Mouse (Mus musculus): ENCODE data around the gene Psmd3.

Gene Psmd3

DNA sequence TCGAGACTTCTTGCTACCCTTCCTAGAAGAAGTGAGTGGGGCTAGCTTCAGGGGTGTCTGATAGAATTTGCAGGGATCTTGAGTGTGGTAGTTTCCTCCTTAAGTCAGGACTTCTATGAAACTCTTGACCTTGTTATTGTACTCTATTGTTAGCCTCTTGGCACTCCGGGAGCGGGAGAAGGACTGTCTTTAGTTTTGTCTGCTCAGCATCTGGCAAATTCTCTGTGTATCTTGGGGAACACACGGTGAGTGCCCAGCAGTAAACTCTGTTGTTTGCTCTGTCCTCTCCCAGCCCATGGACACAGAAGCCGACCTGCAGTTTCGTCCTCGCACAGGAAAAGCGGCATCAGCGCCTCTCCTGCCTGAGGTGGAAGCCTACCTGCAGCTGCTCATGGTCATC is 3.3 kb downstream of the Psmd3 start:
- in situ Hi-C loops (cut with MboI; ENCODE audit: unreplicated experiment in 2 of 2), result no loop called here

DNA sequence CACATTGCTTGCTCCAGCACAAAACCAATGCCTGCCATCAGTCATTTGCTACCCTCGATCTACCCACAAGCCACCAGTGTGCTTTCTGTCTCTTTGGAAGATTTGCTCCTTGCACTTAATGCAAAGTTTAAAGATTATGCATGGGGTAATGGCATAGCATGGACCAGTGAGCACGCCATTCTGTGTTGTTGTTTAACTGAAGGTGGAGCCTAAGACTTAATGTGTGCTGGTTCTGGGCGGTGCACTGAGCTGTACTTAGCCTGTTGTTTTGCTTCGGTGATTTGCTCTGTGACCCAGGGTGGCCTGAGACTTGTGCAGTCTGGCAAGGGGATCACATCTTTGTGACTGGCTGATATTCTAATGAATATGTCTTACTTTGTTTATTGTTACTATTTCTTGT is 4.6 kb downstream of the Psmd3 start:
- in situ Hi-C loops (cut with MboI; ENCODE audit: unreplicated experiment in 2 of 2), result no loop called here

DNA sequence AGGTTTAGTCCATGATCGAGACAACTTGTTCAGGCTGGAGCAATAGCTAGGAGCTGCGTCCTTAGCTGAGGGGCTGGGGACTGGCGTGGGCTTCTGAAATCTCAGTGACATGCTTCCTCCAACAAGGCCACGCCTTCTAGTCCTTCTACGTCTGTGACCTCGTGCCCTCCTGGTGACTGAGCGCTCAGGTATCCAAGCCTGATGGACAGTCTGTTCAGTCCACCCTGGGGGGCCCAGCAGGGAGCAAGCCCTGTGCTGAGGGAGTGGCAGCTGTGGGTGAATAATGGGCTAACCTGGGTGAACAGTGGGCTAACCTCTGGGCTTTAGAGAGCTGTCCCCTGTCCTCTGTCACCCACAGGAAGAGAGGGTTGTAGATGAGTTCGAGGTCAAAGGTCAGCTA is 5.7 kb downstream of the Psmd3 start:
- in situ Hi-C loops (cut with MboI; ENCODE audit: unreplicated experiment in 2 of 2), result no loop called here

DNA sequence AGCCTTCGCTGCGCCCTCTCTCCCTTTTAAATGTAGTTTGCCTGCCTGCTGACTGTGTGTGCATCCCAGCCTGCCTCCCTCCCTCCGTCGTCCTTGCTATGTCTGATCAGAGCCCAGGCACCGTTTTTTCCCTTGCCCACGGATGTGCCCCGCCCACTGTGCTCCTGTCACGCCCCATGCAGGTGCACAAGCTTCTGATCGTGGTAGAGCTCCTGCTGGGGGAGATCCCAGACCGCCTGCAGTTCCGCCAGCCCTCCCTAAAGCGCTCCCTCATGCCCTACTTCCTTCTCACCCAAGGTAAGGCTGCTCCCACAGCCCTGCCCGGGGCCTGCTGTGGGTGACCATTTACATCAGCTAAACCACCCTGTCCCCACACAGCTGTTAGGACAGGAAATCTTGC is 10.8 kb downstream of the Psmd3 start:
- in situ Hi-C loops (cut with MboI; ENCODE audit: unreplicated experiment in 2 of 2), result no loop called here

DNA sequence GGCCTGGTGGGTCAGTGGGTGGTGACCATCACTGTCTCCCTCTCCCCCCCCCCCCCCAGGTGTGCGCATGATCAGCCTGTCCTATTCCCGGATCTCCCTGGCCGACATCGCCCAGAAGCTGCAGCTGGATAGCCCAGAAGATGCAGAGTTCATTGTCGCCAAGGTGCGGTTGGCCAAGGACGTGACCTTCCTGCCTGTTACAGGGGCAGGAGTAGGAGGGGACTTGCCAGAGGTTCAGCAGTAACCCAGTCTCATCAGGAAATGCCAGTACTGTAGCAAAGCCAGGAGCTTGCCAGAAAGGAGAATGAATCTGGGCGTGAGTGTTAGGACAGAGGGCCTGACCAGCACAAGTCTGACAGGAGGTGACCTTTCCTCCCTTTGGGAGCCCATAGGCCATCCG is 11.4 kb downstream of the Psmd3 start:
- in situ Hi-C loops (cut with MboI; ENCODE audit: unreplicated experiment in 2 of 2), result no loop called here

DNA sequence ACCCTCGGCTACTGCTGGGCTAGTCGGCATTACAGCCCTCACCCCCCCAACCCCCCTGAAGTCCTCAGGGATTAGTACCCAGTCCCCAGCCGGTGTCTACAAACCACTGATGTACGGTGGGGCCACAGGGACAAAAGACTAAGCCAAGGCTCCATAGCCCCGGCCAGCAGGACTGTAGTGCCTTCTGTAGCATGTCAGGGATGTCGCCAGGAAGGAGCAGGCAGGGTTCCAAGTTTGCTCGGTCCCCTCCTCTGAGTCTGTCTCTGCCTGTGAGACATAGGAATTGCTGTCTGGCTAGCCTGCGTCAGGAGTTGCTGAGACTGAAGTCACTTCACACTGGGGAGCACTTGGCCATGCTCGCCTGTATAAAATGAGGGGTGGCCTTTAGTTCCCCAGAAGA is 11.9 kb downstream of the Psmd3 start:
- in situ Hi-C loops (cut with MboI; ENCODE audit: unreplicated experiment in 2 of 2), result no loop called here

DNA sequence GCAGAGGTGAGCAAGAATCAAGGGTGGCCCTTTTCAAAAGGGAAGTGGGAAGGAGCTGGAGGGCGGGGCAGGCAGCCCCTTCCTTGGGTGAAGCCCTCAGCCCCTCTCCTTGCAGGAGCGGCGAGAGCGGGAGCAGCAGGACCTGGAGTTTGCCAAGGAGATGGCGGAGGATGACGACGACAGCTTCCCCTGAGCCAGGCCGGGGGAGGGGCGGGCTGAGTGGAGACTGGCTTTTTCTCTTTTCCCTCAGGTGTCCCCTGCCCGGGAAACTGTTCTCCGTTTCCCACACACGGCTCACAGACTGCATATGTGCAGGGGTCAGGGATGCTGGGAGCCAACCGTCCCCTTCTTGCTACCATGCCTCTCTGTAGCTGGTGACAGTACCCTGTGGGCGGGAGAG is 13.1 kb downstream of the Psmd3 start:
- in situ Hi-C loops (cut with MboI; ENCODE audit: unreplicated experiment in 2 of 2), result loop anchor here in 1 of 2 experiments (5.0 kb wide), 1 partner anchor 217 kb away; no protein-coding TSS in a partner anchor

DNA sequence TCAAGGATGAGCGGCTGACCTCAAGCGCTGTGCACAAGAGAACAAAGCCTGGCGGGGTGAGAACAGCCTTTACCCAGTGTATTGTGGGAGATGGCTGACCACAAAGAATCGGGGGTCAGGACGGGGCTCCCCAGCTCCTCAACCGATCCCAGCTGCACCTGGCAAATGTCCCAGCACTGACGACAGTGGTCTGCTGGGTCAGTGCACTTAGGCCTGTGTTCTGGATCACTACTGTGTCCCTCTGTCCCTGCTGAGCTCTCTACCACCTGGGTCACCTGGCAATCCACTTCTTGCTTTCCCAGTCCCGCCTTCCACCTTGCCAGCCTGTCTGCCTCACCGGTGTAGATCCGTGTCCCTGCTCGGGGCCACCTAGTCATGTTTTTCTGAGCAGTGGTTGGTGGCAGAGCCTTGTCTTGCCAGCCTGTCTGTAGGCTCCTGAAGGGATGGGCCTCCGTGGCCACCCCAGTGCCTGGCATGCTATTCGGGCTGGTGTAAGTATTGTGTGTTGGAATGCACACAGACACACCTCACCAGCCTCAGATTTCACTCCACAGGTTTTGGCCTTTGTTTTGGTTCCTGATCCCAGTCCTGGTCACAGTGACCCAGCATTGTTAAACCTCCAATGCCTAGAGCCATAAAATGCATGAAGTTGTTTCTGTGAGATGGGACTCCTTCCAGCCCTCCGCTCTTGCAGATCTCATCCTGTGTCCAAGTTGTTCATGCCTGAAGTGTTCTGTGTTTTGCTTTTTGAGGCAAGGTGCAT is 14.3 kb downstream of the Psmd3 start:
- in situ Hi-C loops (cut with MboI; ENCODE audit: unreplicated experiment in 2 of 2), result loop anchor here in 1 of 2 experiments (5.0 kb wide), 1 partner anchor 216 kb away; no protein-coding TSS in a partner anchor

DNA sequence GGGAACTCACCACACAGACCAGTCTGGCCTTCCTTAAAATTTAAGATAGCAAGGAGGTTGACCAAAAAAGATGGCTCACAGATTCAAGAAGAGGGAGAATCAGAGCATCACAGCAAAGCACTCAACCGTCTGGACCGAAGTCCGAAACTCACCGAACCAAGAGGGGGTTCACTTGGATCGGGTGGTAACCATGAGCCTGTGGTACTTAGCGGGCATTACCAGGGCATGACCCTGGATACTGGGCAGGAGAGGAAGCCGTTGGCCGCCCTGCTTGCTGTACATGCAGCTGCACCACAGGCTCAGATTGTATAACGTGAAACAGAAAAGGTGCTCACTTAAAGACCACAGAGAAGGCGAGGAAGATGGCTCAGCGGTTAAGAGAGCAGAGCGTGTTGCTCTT is 14.9 kb downstream of the Psmd3 start:
- in situ Hi-C loops (cut with MboI; ENCODE audit: unreplicated experiment in 2 of 2), result loop anchor here in 1 of 2 experiments (5.0 kb wide), 1 partner anchor 215 kb away; no protein-coding TSS in a partner anchor

DNA sequence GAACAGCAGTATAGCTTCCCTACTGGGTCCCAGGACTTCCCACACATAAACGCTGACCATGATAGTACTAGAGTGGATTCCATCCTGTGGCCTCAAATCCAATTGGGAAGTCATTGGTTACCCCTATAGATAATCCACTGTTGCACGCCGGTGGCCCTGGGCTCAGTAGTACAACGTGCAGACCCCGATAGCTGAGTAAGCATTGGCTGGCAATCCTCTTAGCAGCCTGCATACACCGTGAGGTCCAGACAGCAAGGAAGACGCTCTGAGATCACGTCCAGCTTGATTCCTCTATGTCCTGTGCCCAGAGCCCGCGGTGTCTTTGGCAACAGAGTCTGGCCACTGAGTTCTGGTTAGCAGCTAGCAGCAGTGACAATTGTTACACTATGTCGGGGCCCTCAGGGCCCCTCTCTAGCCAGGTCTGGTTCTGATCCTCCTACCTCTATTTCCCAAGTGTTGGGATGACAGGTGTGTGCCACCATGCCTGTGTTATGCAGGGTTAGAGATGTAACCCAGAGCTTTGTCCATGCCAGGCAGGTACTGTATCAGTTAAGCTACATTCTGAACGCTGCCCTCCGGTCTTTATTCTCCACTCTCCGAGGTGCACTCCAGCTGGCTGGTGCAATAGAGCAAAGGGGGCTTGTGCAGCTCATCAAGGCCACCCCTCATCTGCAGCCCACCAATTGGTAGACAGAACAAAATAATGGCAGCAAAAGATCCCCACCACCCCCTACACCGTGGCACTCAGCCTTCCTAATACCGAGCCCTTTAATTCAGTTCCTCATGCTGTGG is 16.7 kb downstream of the Psmd3 start:
- in situ Hi-C loops (cut with MboI; ENCODE audit: unreplicated experiment in 2 of 2), result loop anchor here in 1 of 2 experiments (5.0 kb wide), 1 partner anchor 213 kb away; no protein-coding TSS in a partner anchor

DNA sequence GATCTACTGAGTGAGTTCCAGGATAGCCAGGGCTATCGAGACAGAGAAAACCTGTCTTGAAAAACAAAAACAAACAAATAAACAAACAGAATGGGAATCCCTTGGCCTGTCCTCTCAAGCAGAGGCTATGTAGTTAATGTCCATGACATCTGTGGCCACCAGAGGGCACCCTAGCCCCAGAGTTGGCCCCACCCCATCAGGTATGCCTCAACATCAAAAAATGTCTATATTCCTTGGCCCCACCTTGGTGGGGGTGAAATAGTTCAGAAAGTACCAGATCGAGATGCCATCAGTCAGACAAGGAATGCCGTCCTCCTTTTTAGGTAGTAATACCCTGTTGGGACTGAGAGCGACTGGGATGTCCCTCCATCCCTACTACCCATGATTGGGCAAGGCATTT is 17.6 kb downstream of the Psmd3 start:
- in situ Hi-C loops (cut with MboI; ENCODE audit: unreplicated experiment in 2 of 2), result loop anchor here (5.0 to 25.0 kb wide), 2 partner anchors 212 to 1612 kb away; partner anchors contain the start of gene Eif1 (in 1 of the 2)

DNA sequence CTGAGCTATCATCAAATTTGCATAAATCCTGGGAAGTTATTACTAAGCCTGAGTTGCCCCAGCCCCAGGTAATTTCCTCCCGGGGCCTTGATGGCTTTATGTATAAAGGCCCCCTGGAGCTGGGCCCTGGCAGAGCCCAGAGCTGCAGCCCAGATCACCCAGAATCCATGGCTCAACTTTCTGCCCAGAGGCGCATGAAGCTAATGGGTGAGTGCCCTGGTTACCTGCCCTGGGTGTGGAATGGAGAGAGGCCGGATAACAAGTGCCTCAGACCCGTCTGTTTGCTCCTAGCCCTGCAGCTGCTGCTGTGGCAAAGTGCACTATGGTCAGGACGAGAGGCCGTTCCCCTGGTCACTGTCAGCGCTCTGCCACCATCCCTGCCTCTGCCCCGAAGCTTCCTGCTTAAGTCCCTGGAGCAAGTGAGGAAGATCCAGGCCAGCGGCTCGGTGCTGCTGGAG is 18.9 kb downstream of the Psmd3 start, which contains the start of gene Csf3:
Gene Csf3, plus strand, starts transcription at position 51 of the 458 bp plus-strand sequence.
- in situ Hi-C loops (cut with MboI; ENCODE audit: unreplicated experiment in 2 of 2), result loop anchor here (5.0 to 25.0 kb wide), 2 partner anchors 211 to 1611 kb away; partner anchors contain the start of gene Eif1 (in 1 of the 2)

DNA sequence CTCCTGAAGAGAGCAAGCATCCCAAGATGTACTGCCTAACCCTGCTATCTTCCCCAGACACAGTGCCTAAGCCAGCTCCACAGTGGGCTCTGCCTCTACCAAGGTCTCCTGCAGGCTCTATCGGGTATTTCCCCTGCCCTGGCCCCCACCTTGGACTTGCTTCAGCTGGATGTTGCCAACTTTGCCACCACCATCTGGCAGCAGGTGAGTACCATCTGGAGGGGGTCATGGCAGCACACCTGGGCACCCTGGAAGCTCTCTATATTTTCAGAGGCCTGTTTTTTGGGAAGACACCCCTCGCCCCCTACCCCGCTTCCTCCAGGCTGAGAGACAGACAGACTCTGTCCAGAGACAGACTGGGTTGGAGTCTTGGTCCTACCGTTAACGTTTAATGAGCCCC is 20.0 kb downstream of the Psmd3 start:
- in situ Hi-C loops (cut with MboI; ENCODE audit: unreplicated experiment in 2 of 2), result loop anchor here (5.0 to 25.0 kb wide), 2 partner anchors 210 to 1610 kb away; partner anchors contain the start of gene Eif1 (in 1 of the 2)

DNA sequence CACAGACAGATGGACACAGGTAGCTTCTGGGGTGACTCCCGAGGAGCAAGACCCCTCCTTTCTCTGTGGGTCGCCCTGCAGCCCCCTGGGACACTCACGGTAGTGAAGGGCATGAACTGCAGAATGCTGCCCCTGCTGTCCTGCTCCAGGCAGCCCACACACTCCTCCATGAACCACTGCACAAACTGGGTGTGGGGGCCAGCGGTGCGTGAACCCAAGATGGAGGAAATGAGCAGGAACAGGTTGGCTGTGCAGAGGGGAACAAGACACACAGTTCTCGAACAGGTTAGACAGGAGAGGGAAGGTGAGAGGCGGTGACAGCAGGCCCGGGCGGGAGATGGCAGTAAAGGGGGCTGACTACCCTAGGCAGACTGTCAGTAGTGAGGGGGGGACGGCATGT is 22.7 kb downstream of the Psmd3 start:
- in situ Hi-C loops (cut with MboI; ENCODE audit: unreplicated experiment in 2 of 2), result loop anchor here in 1 of 2 experiments (25.0 kb wide), 1 partner anchor 1607 kb away; the partner anchor contains the start of gene Eif1

DNA sequence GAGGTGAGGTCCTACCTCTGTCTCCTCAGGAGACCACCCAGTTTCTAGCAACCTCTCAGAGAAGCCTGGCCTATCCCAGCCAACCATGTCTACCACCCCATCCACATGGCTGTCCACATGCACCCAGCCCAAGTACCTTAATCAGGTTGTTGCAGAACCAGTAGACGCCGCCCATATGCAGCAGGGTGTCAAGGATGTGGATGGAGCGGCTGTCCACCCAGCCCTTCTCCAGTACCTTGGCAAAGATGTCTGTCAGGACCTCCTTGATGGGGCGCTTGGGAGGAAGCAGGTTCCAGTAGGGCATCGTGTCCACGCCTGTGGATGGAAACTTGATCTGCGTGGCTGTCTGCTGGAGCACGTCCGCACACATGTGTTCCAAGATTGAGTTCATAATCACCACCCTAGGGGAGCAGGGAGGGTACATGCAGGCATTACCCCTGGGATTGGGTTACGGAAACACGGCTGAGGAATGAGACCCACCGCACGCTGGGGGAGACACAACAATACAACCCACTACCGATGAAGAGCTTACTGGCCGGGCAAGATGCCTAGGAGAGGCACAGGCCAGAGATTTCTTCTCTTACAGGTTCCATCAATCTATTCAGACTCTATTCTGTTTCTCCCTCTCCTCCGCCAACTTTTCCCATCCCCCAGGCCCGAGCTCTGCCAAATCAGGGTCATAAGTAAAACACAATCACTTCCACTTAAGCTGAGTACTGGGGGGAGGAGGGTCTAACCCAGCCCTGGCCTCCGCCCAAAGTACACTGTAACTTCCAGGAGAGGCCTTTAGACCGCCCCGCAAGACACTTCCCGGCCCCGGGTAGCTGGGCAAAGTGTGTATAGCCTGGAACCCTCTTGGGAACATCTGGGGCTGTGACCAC is 25.3 kb downstream of the Psmd3 start:
- in situ Hi-C loops (cut with MboI; ENCODE audit: unreplicated experiment in 2 of 2), result loop anchor here in 1 of 2 experiments (25.0 kb wide), 1 partner anchor 1605 kb away; the partner anchor contains the start of gene Eif1

DNA sequence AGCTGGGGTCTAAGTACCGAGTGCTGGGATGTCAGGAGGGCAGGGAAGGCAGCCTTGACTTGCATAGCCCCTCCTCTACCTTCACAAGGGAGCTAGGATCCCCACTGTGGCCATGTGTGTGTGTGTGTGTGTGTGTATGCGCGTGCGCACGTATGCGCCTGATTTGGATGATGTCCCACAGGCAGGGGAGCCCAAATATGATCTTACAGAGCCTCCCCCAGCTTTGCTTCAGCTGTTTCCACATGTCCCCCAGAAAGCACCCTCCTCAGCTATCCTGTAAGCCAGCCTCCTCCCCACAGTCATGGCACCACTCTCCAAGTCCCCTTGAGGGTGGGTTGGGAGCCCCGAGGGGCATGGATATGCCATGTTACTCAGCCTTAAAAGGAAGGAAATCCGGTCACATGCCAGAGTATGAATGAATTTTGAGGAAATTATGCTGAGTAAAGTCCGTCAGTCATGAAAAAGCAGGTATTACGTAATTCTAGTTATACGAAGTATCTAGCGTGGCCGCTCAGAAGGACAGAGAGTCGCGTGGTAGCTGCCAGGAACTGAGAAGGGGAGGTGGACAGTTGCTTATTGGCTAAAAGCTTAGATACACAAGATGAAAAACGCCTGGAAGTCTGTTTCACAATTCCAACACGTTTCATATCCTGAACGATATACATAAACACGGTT is 26.1 kb downstream of the Psmd3 start:
- in situ Hi-C loops (cut with MboI; ENCODE audit: unreplicated experiment in 2 of 2), result loop anchor here in 1 of 2 experiments (25.0 kb wide), 1 partner anchor 1604 kb away; the partner anchor contains the start of gene Eif1

DNA sequence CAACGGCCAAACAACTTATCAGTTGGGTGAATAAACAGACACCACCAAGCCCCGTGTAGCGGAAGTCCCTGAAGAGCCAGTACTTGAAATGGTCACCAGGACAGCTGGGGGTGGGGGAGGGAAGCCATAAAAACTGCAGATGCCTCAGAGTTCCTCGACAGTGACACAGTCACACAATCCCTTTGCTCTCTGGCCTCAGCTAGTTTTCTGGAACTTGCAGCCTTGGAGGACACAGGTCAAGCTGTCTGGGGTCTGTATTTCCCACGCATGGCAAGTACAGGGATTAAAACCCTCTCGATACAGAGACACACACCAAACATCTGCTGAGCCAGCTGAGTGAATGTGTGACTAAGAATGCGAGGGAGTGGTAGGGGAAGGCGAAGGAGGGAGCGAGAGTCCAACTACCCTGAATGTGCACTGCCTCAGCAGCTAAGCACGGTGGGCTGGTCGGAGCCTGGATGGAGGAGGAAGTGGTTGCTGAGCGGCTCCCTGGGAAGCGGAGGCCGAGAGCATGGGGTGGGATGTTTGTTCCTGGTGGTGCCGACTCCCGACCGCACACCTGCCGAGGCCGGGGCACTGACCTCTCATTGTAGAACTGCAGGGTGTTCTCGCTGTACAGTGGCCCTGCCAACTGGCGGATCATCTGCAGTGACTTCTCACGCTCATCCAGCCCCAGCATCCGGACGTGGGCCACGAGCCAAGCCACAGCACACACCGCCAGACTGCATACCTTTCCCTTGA is 26.8 kb downstream of the Psmd3 start:
- in situ Hi-C loops (cut with MboI; ENCODE audit: unreplicated experiment in 2 of 2), result loop anchor here in 1 of 2 experiments (25.0 kb wide), 1 partner anchor 1603 kb away; the partner anchor contains the start of gene Eif1

DNA sequence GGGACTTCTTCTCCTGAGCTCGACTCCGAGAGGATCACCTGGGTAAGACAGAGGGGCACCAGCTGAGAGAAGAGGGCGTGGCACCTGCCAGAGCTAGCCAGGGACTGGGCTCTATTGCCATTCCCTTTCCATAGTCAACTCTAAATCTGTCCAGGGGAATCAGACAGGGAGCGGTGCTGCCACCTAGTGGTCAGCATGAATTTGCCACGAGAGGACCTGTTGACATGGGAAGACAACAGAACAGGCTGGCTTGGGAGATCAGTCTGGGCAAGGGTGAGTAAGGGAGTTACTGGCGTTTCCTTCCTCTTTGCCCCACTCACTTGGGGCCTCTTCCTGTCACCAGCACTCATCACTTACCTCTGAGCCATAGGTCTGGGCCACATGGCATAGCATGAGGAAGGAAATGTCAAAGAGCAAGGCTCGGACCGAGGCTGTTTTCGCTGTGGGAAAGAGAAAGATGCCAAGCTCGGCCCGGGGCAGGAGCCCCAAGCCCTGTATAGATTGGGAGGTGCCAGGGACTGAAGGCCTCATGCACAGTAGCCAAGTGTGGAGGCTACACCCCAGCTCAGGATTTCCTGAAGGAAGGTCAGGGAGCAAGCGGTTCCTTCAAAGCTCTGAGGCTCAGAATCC is 28.2 kb downstream of the Psmd3 start:
- in situ Hi-C loops (cut with MboI; ENCODE audit: unreplicated experiment in 2 of 2), result loop anchor here (5.0 to 25.0 kb wide), 3 partner anchors 77 to 1602 kb away; partner anchors contain the start of gene Eif1 (in 1 of the 2)

Measured in v-Abl transformed pro-B cells (cell line).